Mouse (Mus musculus): ENCODE results near the gene Nin. TPM values are rescaled to one million over a fixed set of nuclear protein-coding genes. Genes with fewer than 3 reads are reported as not detected.

Nin gene
- polyA plus RNA-seq, 1 experiment, result 14.2 TPM

DNA sequence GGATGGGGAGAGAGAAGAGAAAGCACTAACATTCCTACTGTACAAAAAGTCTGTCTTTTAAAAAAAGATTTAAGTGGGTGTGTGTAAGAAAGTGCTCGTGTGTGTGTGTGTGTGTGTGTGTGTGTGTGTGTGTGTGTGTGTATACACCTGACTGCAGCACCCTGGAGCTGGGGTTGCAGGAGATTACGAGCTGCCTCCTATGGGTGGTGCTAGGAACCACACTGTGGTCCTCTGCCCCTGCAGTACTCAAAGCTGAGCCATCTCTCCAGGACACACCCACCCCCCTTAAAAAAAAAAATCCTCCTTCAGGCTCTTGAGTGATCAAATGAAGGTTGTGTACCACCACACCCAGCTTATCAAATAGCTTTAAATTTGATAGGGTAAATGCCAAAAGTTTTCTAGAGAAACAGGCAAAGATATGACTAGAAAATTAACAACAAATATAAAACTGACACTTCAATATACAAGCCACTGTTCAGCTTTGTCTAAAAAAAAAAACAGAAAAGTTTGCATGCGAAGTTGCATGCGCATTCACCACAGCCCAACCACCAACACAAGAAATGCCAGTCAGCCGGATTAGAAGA is 27.6 kb upstream of the Nin start:
- no peak overlapping the region for H3K4me3 ChIP-seq (ENCODE audit: insufficient read depth, low read length)
- TF ChIP-seq POLR2A (IDR thresholded peaks at IDR 0.05; ENCODE audit: low read depth, low read length), result no peak
- no peak for TF ChIP-seq CTCF (IDR thresholded peaks at IDR 0.05; ENCODE audit: borderline replicate concordance, insufficient read depth, low read length)
- H3K27ac ChIP-seq (ENCODE audit: insufficient read depth, low read length), result no peak overlapping the region
- no peaks in the 10 kb centered on the region for H3K4me1 ChIP-seq (ENCODE audit: control insufficient read depth, insufficient read depth, low read length)

DNA sequence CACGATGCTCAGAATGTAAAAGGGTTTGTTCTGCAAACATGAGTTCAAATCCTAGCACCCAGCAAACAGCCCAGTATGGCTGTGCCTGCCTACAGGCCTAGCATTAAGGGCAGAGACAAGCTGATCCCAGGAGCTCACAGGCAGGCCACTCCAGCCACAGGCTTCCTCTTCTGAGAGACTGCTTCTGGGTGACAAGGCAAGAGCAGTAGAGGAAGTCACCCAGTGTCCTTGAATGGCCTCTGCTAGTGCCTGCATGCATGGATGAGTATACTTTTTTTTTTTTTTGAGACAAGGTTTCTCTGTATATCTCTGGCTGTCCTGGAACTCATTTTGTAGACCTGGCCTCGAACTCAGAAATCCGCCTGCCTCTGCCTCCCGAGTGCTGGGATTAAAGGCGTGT is 27.0 kb upstream of the Nin start:
- Histone ChIP-seq H3K4me3 (ENCODE audit: insufficient read depth, low read length) (no peak overlapping the region), H3K4me1 (ENCODE audit: control insufficient read depth, insufficient read depth, low read length) (no peaks in the 10 kb centered on the region), H3K27ac (ENCODE audit: insufficient read depth, low read length) (no peak overlapping the region)
- no peak for TF ChIP-seq POLR2A (IDR thresholded peaks at IDR 0.05; ENCODE audit: low read depth, low read length)
- no peak for TF ChIP-seq CTCF (IDR thresholded peaks at IDR 0.05; ENCODE audit: borderline replicate concordance, insufficient read depth, low read length)

DNA sequence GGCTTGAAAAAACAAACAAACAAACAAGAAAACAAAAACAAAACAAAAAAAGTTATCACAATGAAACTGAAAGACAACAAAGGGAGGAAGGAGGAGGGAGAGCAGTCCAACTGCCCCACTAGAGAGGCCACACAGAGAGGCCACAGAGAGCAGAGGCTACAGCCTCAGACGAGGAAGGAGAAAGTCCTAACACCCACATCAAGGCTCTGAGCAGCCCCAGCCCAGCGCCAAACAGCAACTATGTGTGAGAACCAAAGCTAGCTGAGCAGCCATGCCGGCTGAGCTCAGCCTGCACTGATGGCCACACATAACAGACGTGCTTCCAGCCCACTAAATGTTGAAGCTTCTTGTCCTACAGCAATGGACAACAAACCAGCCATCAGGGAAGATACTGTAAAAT is 26.4 kb upstream of the Nin start:
- Histone ChIP-seq H3K4me3 (ENCODE audit: insufficient read depth, low read length) (no peak overlapping the region), H3K4me1 (ENCODE audit: control insufficient read depth, insufficient read depth, low read length) (no peaks in the 10 kb centered on the region)

DNA sequence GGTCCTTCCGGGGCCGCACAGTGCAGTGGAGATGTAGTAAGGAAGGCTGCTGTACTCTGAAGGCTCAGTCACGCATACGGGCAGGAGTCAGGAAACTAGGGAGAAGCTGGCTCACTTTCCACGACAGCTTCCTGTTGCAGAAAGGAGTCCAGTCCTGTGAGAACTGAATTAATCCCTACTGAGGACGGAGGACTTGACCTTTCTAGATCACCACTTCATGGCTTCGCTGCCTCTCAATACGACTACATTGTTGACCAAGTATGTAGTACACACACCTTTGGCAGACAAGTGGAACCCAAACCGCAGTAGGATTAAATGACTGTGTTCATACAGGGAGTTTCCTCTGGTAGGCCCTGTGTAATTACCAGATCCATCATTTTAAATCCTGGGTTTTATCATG is 24.1 kb upstream of the Nin start:
- no peak for TF ChIP-seq CTCF (IDR thresholded peaks at IDR 0.05; ENCODE audit: borderline replicate concordance, insufficient read depth, low read length)
- TF ChIP-seq POLR2A (IDR thresholded peaks at IDR 0.05; ENCODE audit: low read depth, low read length), result no peak
- H3K4me3 ChIP-seq (ENCODE audit: insufficient read depth, low read length), result no peak overlapping the region
- H3K27ac ChIP-seq (ENCODE audit: insufficient read depth, low read length), result no peak overlapping the region
- H3K4me1 ChIP-seq (ENCODE audit: control insufficient read depth, insufficient read depth, low read length), result no peaks in the 10 kb centered on the region

More for the DNA sequence above, 26.4 kb upstream of the Nin start:
- TF ChIP-seq CTCF (IDR thresholded peaks at IDR 0.05; ENCODE audit: borderline replicate concordance, insufficient read depth, low read length) (no peak), POLR2A (IDR thresholded peaks at IDR 0.05; ENCODE audit: low read depth, low read length) (no peak)
- no peak overlapping the region for H3K27ac ChIP-seq (ENCODE audit: insufficient read depth, low read length)

DNA sequence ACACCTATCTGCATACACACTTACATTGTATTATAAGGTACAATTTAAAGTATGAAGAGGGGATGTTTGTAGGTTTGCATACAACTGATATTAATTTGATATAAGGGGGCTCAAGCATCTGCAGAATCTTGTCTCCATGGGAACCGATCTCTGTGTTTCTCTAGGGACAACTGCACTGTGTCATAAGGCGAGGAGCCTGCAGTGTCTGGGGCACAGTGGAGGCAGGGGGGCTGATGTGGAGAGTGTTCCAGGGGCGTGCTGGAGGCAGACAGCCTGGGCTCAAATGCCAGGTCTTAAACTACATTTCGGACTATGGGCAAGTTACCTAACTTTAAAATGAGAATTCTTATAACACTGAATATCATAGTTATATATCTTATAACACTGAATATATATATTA is 23.6 kb upstream of the Nin start:
- no peak overlapping the region for H3K27ac ChIP-seq (ENCODE audit: insufficient read depth, low read length)
- no peak overlapping the region for H3K4me3 ChIP-seq (ENCODE audit: insufficient read depth, low read length)
- TF ChIP-seq POLR2A (IDR thresholded peaks at IDR 0.05; ENCODE audit: low read depth, low read length), result no peak
- H3K4me1 ChIP-seq (ENCODE audit: control insufficient read depth, insufficient read depth, low read length), result no peaks in the 10 kb centered on the region

DNA sequence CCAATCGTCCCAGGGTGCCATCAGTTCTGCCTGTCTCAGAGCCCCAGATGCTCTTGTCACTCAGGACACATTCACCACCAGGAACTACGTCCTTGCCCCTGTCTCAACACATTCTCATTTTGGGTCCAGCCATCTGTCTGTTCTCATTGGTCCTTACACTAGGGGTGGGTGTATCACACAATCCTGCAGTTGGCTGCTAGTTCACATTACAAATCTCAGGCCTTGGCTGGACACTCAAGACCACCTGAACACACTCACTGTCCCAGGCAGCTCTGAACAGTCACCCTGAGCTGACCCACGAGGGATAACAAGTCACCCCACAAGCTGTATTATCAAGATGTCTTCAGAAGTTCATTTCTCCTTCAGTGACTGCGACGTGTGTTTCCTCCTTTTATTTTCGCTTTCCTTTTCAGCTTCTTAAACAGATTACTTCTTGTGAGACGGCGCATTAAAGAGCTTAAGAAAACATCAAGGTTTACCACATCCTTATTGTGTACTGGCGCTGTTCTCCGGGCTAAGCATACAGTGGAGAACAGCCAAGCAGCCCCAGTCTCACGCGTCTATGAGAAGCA is 22.8 kb upstream of the Nin start:
- no peak overlapping the region for H3K4me3 ChIP-seq (ENCODE audit: insufficient read depth, low read length)
- TF ChIP-seq POLR2A (IDR thresholded peaks at IDR 0.05; ENCODE audit: low read depth, low read length) (no peak), CTCF (IDR thresholded peaks at IDR 0.05; ENCODE audit: borderline replicate concordance, insufficient read depth, low read length) (no peak)
- H3K4me1 ChIP-seq (ENCODE audit: control insufficient read depth, insufficient read depth, low read length), result no peaks in the 10 kb centered on the region
- H3K27ac ChIP-seq (ENCODE audit: insufficient read depth, low read length), result no peak overlapping the region

DNA sequence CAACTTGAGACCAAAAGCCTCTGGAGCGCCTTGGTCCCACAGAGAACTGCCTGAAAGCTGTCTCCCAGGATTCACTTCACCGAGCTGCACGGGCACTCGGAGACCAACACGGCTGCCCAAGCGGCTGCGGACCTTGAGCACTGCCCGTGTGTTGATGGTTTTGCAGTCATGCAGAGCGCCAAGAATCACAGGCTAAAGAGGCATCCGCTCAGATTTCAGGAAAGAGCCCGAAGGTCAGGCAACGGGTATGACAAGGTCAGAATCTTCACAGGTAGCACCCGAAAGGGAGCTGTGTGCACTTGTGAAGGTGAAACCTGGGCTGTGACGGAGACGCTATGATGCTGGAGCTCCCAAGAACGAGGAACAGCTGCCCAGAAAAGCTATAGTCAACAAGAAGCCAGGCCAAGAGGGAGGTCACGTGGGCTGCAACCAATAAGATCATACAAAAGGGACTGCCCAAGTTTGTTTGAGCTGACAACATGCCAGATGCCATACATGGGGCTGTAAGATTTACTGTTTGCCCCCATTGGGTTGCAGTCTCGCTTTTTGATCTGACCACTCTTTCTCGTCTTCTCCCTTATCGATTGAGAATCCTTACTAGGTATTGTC is 21.2 kb upstream of the Nin start:
- no peaks in the 10 kb centered on the region for H3K4me1 ChIP-seq (ENCODE audit: control insufficient read depth, insufficient read depth, low read length)
- no peak overlapping the region for H3K27ac ChIP-seq (ENCODE audit: insufficient read depth, low read length)
- TF ChIP-seq POLR2A (IDR thresholded peaks at IDR 0.05; ENCODE audit: low read depth, low read length) (no peak), CTCF (IDR thresholded peaks at IDR 0.05; ENCODE audit: borderline replicate concordance, insufficient read depth, low read length) (no peak)
- no peak overlapping the region for H3K4me3 ChIP-seq (ENCODE audit: insufficient read depth, low read length)

DNA sequence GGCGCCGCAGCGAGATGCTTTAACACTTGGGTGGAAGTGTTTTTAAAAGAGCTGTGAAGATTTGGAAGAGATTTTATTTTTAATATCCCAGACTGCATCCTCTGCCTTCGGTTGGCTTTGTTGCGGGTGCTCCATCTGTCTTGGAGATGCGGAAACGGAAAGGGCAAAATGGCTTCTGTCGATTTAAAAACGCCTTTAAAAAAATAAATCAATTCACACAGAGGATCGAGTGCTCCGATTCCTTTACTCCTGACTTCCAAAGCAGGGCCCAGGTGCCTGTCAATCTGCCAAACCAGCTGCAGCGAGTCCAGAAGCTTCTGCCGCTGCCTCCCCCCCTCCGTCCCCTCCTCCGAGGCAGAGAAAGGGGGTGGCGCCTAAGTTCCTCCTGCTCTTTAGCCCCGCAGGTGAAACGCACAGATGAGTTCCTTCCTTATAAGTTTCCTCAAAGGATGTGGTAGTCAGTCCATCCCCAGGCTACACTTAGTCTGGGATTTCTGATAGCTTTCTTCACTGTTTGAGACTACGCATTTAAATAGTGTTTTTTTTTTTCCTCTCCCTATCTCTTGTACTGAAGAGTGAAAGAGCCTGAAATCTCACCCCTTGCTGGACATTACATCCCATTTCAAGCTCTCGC is 17.6 kb upstream of the Nin start:
- Histone ChIP-seq H3K4me3 (ENCODE audit: insufficient read depth, low read length) (no peak overlapping the region), H3K27ac (ENCODE audit: insufficient read depth, low read length) (no peak overlapping the region), H3K4me1 (ENCODE audit: control insufficient read depth, insufficient read depth, low read length) (peaks cover 3% of the 10 kb centered on the region)
- TF ChIP-seq POLR2A (IDR thresholded peaks at IDR 0.05; ENCODE audit: low read depth, low read length) (no peak), CTCF (IDR thresholded peaks at IDR 0.05; ENCODE audit: borderline replicate concordance, insufficient read depth, low read length) (no peak)

DNA sequence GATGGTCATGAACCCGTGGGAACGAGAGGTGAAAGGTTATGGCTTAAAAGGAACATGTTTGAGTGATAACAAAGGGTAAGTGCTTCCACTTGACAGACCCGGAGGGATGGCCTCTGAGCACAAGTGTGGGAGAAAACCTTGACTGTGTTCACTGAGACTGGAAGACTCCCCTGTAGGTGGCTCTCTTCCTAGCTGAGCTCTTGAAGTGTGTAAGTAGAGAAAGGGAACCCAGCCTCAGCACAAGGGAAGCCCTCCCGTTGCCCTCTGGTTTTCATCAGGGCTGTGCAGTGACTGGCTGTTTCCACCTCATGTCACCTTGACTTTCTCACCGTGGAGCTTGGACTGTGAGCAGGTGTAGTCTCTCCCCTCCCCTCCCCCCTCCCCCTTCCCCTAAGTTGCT is 15.6 kb upstream of the Nin start:
- no peak overlapping the region for H3K27ac ChIP-seq (ENCODE audit: insufficient read depth, low read length)
- H3K4me1 ChIP-seq (ENCODE audit: control insufficient read depth, insufficient read depth, low read length), result peaks cover 3% of the 10 kb centered on the region
- TF ChIP-seq POLR2A (IDR thresholded peaks at IDR 0.05; ENCODE audit: low read depth, low read length) (no peak), CTCF (IDR thresholded peaks at IDR 0.05; ENCODE audit: borderline replicate concordance, insufficient read depth, low read length) (no peak)
- no peak overlapping the region for H3K4me3 ChIP-seq (ENCODE audit: insufficient read depth, low read length)

DNA sequence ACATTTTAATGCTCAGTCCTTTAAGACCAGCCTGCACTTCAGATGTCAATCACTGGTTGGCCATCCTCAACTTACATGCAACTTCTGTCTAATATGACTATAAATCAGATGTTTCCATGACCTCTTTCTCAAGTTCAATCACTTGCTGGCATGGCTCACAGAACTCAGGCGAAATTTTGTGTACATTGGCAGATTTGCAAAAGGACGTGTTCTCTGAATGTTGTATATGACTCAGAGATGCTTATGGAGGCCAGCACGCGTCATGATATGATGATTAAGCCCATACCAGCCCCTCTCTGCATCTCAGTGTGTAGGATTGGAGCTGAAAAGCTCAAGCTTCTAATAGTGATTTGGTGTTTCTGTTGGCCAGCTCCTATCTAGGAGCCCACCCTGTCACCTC is 13.1 kb upstream of the Nin start:
- TF ChIP-seq CTCF (IDR thresholded peaks at IDR 0.05; ENCODE audit: borderline replicate concordance, insufficient read depth, low read length) (no peak), POLR2A (IDR thresholded peaks at IDR 0.05; ENCODE audit: low read depth, low read length) (no peak)
- no peak overlapping the region for H3K27ac ChIP-seq (ENCODE audit: insufficient read depth, low read length)
- H3K4me3 ChIP-seq (ENCODE audit: insufficient read depth, low read length), result no peak overlapping the region
- H3K4me1 ChIP-seq (ENCODE audit: control insufficient read depth, insufficient read depth, low read length), result peaks cover 3% of the 10 kb centered on the region
